Mouse (Mus musculus): Measurements from ENCODE around the gene Dpp6. TPM values are rescaled to one million over a fixed set of nuclear protein-coding genes. Genes with fewer than 3 reads are reported as not detected.

Dpp6 gene
- polyA plus RNA-seq, 1 experiment from 2014 or later, result 4.5 TPM

- ATAC-seq (replicated peaks; ENCODE audit: insufficient number of reproducible peaks, low FRiP score, low TSS enrichment, low read depth), result no peak
- H3K27ac ChIP-seq (replicated peaks; ENCODE audit: low read depth, low read length), result no peak overlapping the region
- H3K4me1 ChIP-seq (ENCODE audit: control insufficient read depth, insufficient read depth, low read length), result no peaks in the 10 kb centered on the region
- H3K36me3 ChIP-seq (replicated peaks; ENCODE audit: control insufficient read depth, insufficient read depth, low read depth, low read length), result no peaks in the 10 kb centered on the region
- H3K4me3 ChIP-seq (ENCODE audit: low read depth, low read length), result no peak overlapping the region
- H3K4me2 ChIP-seq (ENCODE audit: low read depth, low read length), result no peak overlapping the region
- no peaks in the 10 kb centered on the region for H3K9me3 ChIP-seq (replicated peaks; ENCODE audit: control insufficient read depth, low read length)
- no peak overlapping the region for H3K9ac ChIP-seq (replicated peaks; ENCODE audit: low read length)
- H3K27me3 ChIP-seq (ENCODE audit: control insufficient read depth, insufficient read depth, low read length), result no peaks in the 10 kb centered on the region
- WGBS, result 83% methylated on average over 5 of the region's 5 CpGs
- no peak for DNase-seq (ENCODE audit: low spot score)
Observed at GRCm38 (mm10) chr5:27339196-27340030, 522.4 kb downstream of the Dpp6 start.

GRCm38 (mm10) chr5:27342276-27342675 lies 525.3 kb downstream of the Dpp6 start:
- Histone ChIP-seq H3K4me1 (ENCODE audit: control insufficient read depth, insufficient read depth, low read length) (no peaks in the 10 kb centered on the region), H3K27ac (replicated peaks; ENCODE audit: low read depth, low read length) (no peak overlapping the region), H3K27me3 (ENCODE audit: control insufficient read depth, insufficient read depth, low read length) (no peaks in the 10 kb centered on the region), H3K4me2 (ENCODE audit: low read depth, low read length) (no peak overlapping the region), H3K4me3 (ENCODE audit: low read depth, low read length) (no peak overlapping the region), H3K9me3 (replicated peaks; ENCODE audit: control insufficient read depth, low read length) (no peaks in the 10 kb centered on the region), H3K9ac (replicated peaks; ENCODE audit: low read length) (no peak overlapping the region), H3K36me3 (replicated peaks; ENCODE audit: control insufficient read depth, insufficient read depth, low read depth, low read length) (no peaks in the 10 kb centered on the region)
- WGBS, result 69% methylated on average over 6 of the region's 6 CpGs
- no peak for DNase-seq (ENCODE audit: low spot score)
- ATAC-seq (replicated peaks; ENCODE audit: insufficient number of reproducible peaks, low FRiP score, low TSS enrichment, low read depth), result no peak

GRCm38 (mm10) chr5:27343626-27344025 lies 526.6 kb downstream of the Dpp6 start:
- no peaks in the 10 kb centered on the region for H3K4me1 ChIP-seq (ENCODE audit: control insufficient read depth, insufficient read depth, low read length)
- H3K4me2 ChIP-seq (ENCODE audit: low read depth, low read length), result no peak overlapping the region
- H3K9ac ChIP-seq (replicated peaks; ENCODE audit: low read length), result no peak overlapping the region
- H3K27me3 ChIP-seq (ENCODE audit: control insufficient read depth, insufficient read depth, low read length), result no peaks in the 10 kb centered on the region
- no peaks in the 10 kb centered on the region for H3K9me3 ChIP-seq (replicated peaks; ENCODE audit: control insufficient read depth, low read length)
- DNase-seq (ENCODE audit: low spot score) (no peak), ATAC-seq (replicated peaks; ENCODE audit: insufficient number of reproducible peaks, low FRiP score, low TSS enrichment, low read depth) (no peak)
- H3K27ac ChIP-seq (replicated peaks; ENCODE audit: low read depth, low read length), result no peak overlapping the region
- no peak overlapping the region for H3K4me3 ChIP-seq (ENCODE audit: low read depth, low read length)
- WGBS, result 81% methylated on average over 1 of the region's 1 CpGs
- H3K36me3 ChIP-seq (replicated peaks; ENCODE audit: control insufficient read depth, insufficient read depth, low read depth, low read length), result no peaks in the 10 kb centered on the region

- no peak for ATAC-seq (replicated peaks; ENCODE audit: insufficient number of reproducible peaks, low FRiP score, low TSS enrichment, low read depth)
- H3K9me3 ChIP-seq (replicated peaks; ENCODE audit: control insufficient read depth, low read length), result no peaks in the 10 kb centered on the region
- H3K4me2 ChIP-seq (ENCODE audit: low read depth, low read length), result no peak overlapping the region
- H3K4me1 ChIP-seq (ENCODE audit: control insufficient read depth, insufficient read depth, low read length), result no peaks in the 10 kb centered on the region
- DNase-seq (ENCODE audit: low spot score), result no peak
- H3K4me3 ChIP-seq (ENCODE audit: low read depth, low read length), result no peak overlapping the region
- H3K9ac ChIP-seq (replicated peaks; ENCODE audit: low read length), result no peak overlapping the region
- H3K27ac ChIP-seq (replicated peaks; ENCODE audit: low read depth, low read length), result no peak overlapping the region
- WGBS, result 69% methylated on average over 5 of the region's 5 CpGs
- H3K36me3 ChIP-seq (replicated peaks; ENCODE audit: control insufficient read depth, insufficient read depth, low read depth, low read length), result no peaks in the 10 kb centered on the region
- H3K27me3 ChIP-seq (ENCODE audit: control insufficient read depth, insufficient read depth, low read length), result no peaks in the 10 kb centered on the region
Observed at GRCm38 (mm10) chr5:27348181-27349095, 531.4 kb downstream of the Dpp6 start.

GRCm38 (mm10) chr5:27357630-27358029 lies 540.6 kb downstream of the Dpp6 start:
- ATAC-seq (replicated peaks; ENCODE audit: insufficient number of reproducible peaks, low FRiP score, low TSS enrichment, low read depth), result no peak
- 59% methylated on average over 3 of the region's 3 CpGs for WGBS
- no peak overlapping the region for H3K9ac ChIP-seq (replicated peaks; ENCODE audit: low read length)
- H3K9me3 ChIP-seq (replicated peaks; ENCODE audit: control insufficient read depth, low read length), result no peaks in the 10 kb centered on the region
- H3K36me3 ChIP-seq (replicated peaks; ENCODE audit: control insufficient read depth, insufficient read depth, low read depth, low read length), result no peaks in the 10 kb centered on the region
- no peak overlapping the region for H3K4me3 ChIP-seq (ENCODE audit: low read depth, low read length)
- no peaks in the 10 kb centered on the region for H3K27me3 ChIP-seq (ENCODE audit: control insufficient read depth, insufficient read depth, low read length)
- no peak for DNase-seq (ENCODE audit: low spot score)
- H3K4me1 ChIP-seq (ENCODE audit: control insufficient read depth, insufficient read depth, low read length), result no peaks in the 10 kb centered on the region
- no peak overlapping the region for H3K4me2 ChIP-seq (ENCODE audit: low read depth, low read length)
- no peak overlapping the region for H3K27ac ChIP-seq (replicated peaks; ENCODE audit: low read depth, low read length)

GRCm38 (mm10) chr5:27365946-27366345 lies 548.9 kb downstream of the Dpp6 start:
- Histone ChIP-seq H3K9ac (replicated peaks; ENCODE audit: low read length) (no peak overlapping the region), H3K27me3 (ENCODE audit: control insufficient read depth, insufficient read depth, low read length) (no peaks in the 10 kb centered on the region), H3K4me1 (ENCODE audit: control insufficient read depth, insufficient read depth, low read length) (no peaks in the 10 kb centered on the region), H3K9me3 (replicated peaks; ENCODE audit: control insufficient read depth, low read length) (no peaks in the 10 kb centered on the region), H3K4me2 (ENCODE audit: low read depth, low read length) (no peak overlapping the region), H3K4me3 (ENCODE audit: low read depth, low read length) (no peak overlapping the region), H3K27ac (replicated peaks; ENCODE audit: low read depth, low read length) (no peak overlapping the region), H3K36me3 (replicated peaks; ENCODE audit: control insufficient read depth, insufficient read depth, low read depth, low read length) (no peaks in the 10 kb centered on the region)
- peak; percentile 61 for DNase-seq (ENCODE audit: low spot score)
- WGBS, result 68% methylated on average over 2 of the region's 2 CpGs
- ATAC-seq (replicated peaks; ENCODE audit: insufficient number of reproducible peaks, low FRiP score, low TSS enrichment, low read depth), result no peak

- 91% methylated on average over 3 of the region's 3 CpGs for WGBS
Observed at GRCm38 (mm10) chr5:27370814-27371213, 553.8 kb downstream of the Dpp6 start.

GRCm38 (mm10) chr5:27373931-27374330 lies 556.9 kb downstream of the Dpp6 start:
- Histone ChIP-seq H3K27ac (replicated peaks; ENCODE audit: low read depth, low read length) (no peak overlapping the region), H3K9ac (replicated peaks; ENCODE audit: low read length) (no peak overlapping the region), H3K4me1 (ENCODE audit: control insufficient read depth, insufficient read depth, low read length) (no peaks in the 10 kb centered on the region), H3K27me3 (ENCODE audit: control insufficient read depth, insufficient read depth, low read length) (no peaks in the 10 kb centered on the region), H3K9me3 (replicated peaks; ENCODE audit: control insufficient read depth, low read length) (no peaks in the 10 kb centered on the region), H3K4me2 (ENCODE audit: low read depth, low read length) (no peak overlapping the region), H3K36me3 (replicated peaks; ENCODE audit: control insufficient read depth, insufficient read depth, low read depth, low read length) (no peaks in the 10 kb centered on the region), H3K4me3 (ENCODE audit: low read depth, low read length) (no peak overlapping the region)
- no peak for DNase-seq (ENCODE audit: low spot score)
- no peak for ATAC-seq (replicated peaks; ENCODE audit: insufficient number of reproducible peaks, low FRiP score, low TSS enrichment, low read depth)
- WGBS, result 71% methylated on average over 1 of the region's 1 CpGs

More at GRCm38 (mm10) chr5:27370814-27371213, 553.8 kb downstream of the Dpp6 start:
- H3K9ac ChIP-seq (replicated peaks; ENCODE audit: low read length), result no peak overlapping the region
- H3K27me3 ChIP-seq (ENCODE audit: control insufficient read depth, insufficient read depth, low read length), result no peaks in the 10 kb centered on the region
- H3K4me3 ChIP-seq (ENCODE audit: low read depth, low read length), result no peak overlapping the region
- no peak overlapping the region for H3K27ac ChIP-seq (replicated peaks; ENCODE audit: low read depth, low read length)
- no peak overlapping the region for H3K4me2 ChIP-seq (ENCODE audit: low read depth, low read length)
- no peaks in the 10 kb centered on the region for H3K36me3 ChIP-seq (replicated peaks; ENCODE audit: control insufficient read depth, insufficient read depth, low read depth, low read length)
- ATAC-seq (replicated peaks; ENCODE audit: insufficient number of reproducible peaks, low FRiP score, low TSS enrichment, low read depth) (no peak), DNase-seq (ENCODE audit: low spot score) (no peak)
- H3K4me1 ChIP-seq (ENCODE audit: control insufficient read depth, insufficient read depth, low read length), result no peaks in the 10 kb centered on the region
- no peaks in the 10 kb centered on the region for H3K9me3 ChIP-seq (replicated peaks; ENCODE audit: control insufficient read depth, low read length)
